Mouse (Mus musculus) c-Kit-positive CD71-positive TER-119-positive erythroid progenitor cells, embryonic 14.5 days (primary cell): ENCODE results near the gene Isy1.

Experiments
- DNase-seq: peaks from one replicate; pipeline ENCODE4 v3.0.0-alpha.2; 2013; ENCODE audit warnings: low spot score

The Isy1 gene

DNA sequence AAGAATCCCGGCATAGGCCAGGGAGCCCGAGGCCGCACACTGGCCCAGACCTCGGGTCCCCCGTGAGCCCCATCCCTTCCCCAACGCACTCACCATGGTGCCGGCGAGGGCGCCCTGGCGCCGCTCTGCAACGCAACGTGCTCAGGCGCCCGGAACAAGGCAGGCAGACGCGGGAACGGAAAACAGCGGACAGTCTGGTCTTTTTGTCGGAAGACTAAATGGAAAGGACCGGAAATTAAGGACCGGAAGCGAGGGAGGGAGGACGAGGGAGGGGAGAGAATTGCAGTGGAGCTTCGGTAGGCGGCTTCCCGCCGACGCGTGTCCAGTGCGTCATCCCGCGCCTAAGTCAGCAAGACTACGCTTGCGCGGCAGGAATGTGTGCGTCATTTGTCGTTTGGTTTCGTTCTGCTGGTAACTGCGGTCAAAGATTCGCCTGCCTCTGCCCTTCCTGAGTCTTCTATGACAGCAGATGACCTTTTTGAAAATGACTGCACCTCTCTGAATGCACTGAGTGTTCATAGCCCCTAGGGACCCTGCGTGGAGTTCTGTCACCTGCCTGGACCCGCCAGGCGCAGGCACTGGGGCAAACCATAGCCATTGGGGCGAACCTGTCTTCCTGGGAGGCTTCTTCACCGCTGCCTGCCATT is at the start of gene Isy1:
Gene Isy1 (minus strand): TSS at position 248 of the 647 bp plus-strand sequence.
- peak; percentile 96 for DNase-seq

- peak; percentile 100 for DNase-seq
Observed at GRCm38 (mm10) chr6:87887594-87888233, 49.1 kb upstream of the Isy1 start, which contains the start of gene Copg1. TSS of gene Copg1 (plus strand) at chr6:87887814.

- DNase-seq: no peak
Observed at GRCm38 (mm10) chr6:87886721-87887120, 48.1 kb upstream of the Isy1 start.

DNA sequence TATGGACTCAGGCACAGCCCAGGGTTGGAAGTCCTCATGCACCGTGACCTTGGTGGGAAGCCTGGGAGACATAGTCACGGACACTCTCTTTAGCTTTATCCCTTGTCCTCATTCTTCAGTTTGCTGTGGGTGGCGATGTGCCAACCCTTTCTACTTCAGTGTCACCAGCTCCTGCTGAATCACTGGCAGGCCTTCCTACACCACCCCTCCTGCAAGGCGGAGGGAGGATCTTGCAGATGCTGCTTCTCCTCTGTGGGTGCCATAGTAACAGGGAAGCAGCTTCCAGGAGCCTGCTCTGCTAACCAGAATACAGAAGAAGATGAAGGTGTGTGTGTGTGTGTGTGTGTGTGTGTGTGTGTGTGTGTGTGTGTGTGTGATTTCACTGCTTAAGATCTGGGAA is 44.2 kb upstream of the Isy1 start:
- no peak for DNase-seq

GRCm38 (mm10) chr6:87882221-87882620 is 43.6 kb upstream of the Isy1 start:
- DNase-seq: no peak

- DNase-seq: no peak
Observed at GRCm38 (mm10) chr6:87879628-87880027, 41.0 kb upstream of the Isy1 start.

DNA sequence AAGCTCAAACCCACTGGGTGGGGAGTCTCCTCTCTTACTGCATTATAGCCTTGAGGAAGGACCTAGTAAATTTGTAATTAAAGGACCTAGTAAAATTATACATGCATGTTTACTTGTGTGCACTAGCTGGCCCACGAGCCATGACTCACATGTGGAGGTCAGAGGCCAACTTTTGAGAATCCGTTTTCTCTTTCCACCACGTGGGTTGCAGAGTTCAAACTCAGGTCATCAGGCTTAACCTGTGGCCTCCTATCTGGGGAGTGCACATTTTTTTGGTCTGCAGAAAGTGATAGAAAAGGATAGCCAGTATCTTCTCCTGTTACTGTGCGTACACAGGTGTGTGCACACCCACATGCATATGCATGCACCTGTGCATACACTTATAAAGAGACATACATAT is 40.4 kb upstream of the Isy1 start:
- DNase-seq: no peak

DNA sequence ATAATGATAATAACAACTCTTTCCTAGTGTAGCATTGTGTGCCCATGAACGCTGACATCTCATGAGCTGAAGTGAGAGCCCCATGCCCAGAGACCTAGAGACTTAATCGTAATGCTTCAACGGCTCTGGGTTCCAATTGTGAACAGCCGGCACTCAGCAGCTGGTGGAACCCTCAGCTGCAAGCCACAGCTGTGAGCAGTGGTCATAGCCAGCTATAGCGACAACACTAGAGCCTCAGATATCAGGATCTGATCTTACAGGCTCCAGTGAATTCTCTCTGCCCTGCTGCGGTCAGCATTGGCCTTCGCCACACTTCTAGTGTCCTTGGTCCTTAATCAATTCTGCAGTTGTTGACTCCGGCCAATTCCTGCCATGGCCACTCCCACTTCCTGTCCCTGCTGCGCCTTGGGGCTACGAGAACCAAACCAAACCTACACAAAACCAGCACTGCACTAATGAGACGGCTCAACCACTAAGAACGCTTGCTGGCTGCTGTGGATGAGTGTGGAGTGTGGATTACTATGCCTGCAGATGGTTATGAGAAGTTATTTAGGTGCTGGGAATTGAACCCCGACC is 37.6 kb upstream of the Isy1 start:
- DNase-seq: no peak

DNA sequence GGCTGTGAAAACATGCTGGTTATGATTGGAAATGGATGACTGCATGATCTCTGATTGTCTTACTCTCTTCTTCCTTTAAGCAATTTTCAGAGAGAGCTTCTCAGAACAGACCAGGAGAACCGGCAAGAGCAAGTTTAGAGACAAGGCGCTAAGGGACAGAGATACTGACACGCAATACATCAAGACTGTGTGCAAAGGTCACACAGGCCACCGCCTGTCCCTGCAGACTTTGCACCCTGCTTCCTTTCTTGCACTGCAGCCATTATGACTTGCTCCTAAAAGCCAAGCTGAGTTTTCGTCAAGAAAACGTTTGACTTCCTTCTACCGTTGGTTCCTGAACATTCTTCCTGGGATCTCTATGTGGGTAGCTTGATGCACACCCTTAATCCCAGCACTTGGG is 37.0 kb upstream of the Isy1 start:
- no peak for DNase-seq

- no peak for DNase-seq
Observed at GRCm38 (mm10) chr6:87875083-87875482, 36.5 kb upstream of the Isy1 start.

- no peak for DNase-seq
Observed at GRCm38 (mm10) chr6:87873963-87874362, 35.4 kb upstream of the Isy1 start.

DNA sequence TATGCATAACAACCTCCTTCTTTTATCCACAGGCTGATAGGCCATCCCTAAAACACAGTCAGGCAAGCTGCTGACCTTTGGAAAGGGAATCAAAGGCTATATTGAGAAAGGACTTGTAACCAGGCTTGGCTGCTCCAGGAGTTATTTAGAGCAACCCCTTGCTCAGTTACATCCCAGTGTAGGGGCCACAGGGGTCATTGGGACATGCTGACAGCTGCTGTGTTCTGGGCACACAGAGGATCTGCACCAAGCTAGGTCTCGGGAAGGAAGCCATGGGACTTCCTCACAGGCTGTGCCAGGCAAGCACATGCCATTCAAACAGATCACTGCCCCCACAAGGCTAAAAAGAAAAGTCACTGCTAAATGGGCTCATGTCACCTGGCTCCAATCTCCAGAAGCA is 34.5 kb upstream of the Isy1 start:
- no peak for DNase-seq

DNA sequence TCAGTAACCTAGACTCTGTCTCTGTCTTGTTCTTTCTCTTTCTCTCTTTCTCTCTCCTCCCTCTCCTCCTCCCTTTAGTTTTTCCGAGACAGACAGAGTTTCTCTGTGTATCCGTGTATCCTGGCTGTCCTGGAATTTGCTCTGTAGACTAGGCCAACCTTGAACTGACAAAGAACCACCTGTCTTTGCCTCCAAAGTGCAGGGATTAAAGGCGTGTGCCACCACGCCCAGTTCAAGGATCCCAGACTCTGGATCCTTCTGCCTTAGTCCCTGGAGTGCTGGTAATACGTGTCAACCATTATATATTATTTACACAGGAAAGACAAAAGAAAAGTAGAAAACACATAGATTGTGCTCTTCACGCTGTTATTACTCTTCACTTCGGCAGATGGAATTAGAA is 32.6 kb upstream of the Isy1 start:
- DNase-seq: no peak

DNA sequence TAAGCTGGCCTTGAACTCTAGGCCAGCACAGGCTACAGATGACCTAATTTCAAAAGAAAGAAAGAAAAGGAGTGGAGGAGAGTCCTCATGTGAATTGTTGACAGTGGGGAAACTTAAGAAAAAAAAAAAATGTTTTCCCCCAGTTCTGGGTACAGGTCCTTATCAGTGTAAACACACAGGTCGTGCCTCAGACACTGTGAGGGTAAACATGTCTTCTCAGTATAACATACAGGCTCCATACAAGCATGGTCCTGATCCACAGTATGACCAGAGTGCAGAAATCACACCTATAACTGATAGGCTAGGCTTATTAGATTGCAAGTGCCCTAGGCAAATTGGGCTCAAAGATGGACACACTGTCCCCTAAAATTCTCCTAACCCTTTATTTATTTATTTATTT is 31.8 kb upstream of the Isy1 start:
- no peak for DNase-seq

- DNase-seq: no peak
Observed at GRCm38 (mm10) chr6:87868871-87869506, 30.4 kb upstream of the Isy1 start.

- peak; percentile 73 for DNase-seq
Observed at GRCm38 (mm10) chr6:87867256-87867655, 28.7 kb upstream of the Isy1 start.

GRCm38 (mm10) chr6:87866211-87866610 is 27.6 kb upstream of the Isy1 start:
- DNase-seq: no peak

- no peak for DNase-seq
Observed at GRCm38 (mm10) chr6:87857071-87857470, 18.5 kb upstream of the Isy1 start.

GRCm38 (mm10) chr6:87853446-87853845 is 14.8 kb upstream of the Isy1 start:
- no peak for DNase-seq

DNA sequence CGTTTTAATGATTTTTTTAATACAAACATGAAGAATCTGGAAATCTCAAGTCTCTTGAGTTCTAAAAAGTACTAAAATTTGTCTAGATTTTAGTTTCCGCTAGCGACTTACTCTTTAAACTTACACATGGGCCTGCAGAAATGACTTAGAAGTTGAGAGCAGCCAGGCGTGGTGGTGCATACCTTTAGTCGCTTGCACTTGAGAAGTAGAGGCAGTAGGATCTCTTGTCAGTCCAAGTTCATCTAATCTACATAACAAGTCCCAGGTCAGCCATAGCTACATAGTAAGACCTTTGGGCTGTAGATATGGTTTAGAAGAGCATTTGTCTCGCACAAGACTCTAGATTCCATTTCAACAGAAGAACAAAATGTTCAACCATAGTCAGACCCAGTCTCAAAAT is 13.3 kb upstream of the Isy1 start:
- DNase-seq: no peak

- peak; percentile 95 for DNase-seq
Observed at GRCm38 (mm10) chr6:87850900-87851614, 12.5 kb upstream of the Isy1 start, which contains the start of gene Cnbp. TSS of gene Cnbp (minus strand) at chr6:87851106.

DNA sequence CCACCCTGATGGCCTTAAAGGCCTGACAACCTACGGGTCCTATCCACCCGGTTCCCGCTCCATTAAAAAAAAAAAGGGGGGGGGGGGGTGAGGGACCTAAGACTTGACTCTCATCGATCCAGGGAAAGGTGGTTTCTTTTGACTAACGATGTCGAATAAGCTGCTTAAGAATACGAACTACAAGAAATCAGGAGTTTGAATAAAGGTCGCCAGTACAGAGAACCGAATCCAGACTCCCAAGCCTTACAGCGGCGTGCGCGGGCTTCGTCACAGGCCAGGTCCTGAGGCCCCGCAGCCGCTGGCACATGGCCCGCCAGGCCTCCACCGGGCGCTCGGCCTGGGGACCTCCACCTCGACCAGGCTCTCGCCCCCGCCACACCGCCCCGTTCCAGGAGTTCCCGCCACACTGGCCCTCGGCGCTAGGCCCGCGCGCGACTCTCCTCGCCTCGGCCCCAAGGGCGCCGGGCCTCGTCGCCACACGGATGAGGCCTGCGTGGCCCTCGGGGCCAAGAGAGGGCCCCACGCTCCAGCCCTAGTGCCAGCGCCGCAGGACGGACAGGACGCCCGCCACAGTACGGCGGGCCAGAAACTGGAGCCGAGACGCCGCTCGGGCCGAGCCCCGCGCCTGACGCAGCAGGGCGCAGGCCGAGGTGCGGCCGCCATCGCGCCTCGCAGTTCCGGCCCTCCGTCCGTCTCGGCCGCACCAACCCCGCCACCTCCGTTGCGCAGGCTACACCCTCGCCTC is 11.7 kb upstream of the Isy1 start:
- DNase-seq: no peak
